Mouse (Mus musculus) spleen, postnatal 10 days (tissue): ENCODE measurements around the gene Glrx.
A peak's percentile ranks its signal among the peaks of the same experiment; 100 is the strongest.
"Not testable (repeated sequence)": the region's sequence is repeated elsewhere in the genome, so short reads cannot be mapped to it uniquely, and the experiment has no call there.

ENCODE experiments used
- DNase-seq, 2 experiments: peaks; one replicate each; pipeline ENCODE4 v3.0.0; 2021 to 2022; ENCODE audit warnings: low spot score in 2 of 2

The Glrx gene

GRCm38 (mm10) chr13:75839719-75840481, at the start of gene Glrx:
Gene Glrx (plus strand): TSS chr13:75839868.
- peak; percentile 61 to 62 for DNase-seq

DNA sequence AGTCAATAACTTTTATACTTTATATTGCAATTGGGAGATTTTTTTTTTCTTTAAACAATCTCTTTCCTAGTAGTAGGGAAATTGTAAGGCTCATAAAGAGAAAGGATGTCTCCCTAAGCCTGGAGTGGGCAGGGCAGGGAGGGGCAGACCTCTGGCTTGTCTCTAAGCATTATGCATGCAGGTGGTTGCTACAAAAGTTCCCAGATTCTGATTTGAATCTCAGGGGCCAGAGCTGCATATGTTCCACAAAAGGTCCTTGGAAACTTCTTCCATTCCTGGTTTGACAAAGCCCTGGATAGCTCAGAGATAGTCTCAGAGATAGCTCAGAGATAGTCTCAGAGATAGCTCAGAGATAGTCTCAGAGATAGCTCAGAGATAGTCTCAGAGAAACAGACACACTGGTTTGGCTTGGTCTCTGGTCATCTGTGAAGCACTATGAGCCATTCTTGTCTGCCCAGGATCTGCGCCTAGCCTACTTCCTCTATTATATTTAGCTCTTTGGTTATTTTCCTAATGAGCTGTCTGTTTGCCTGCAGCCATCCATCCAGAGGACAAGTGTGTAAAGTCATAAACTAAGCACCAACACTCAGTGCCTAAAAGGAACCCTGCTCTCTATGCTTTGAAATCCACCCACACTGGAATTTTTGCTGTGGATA, 49.0 kb upstream of the Glrx start:
- DNase-seq = no peak

GRCm38 (mm10) chr13:75793863-75794629, 45.6 kb upstream of the Glrx start:
- DNase-seq = no peak

DNA sequence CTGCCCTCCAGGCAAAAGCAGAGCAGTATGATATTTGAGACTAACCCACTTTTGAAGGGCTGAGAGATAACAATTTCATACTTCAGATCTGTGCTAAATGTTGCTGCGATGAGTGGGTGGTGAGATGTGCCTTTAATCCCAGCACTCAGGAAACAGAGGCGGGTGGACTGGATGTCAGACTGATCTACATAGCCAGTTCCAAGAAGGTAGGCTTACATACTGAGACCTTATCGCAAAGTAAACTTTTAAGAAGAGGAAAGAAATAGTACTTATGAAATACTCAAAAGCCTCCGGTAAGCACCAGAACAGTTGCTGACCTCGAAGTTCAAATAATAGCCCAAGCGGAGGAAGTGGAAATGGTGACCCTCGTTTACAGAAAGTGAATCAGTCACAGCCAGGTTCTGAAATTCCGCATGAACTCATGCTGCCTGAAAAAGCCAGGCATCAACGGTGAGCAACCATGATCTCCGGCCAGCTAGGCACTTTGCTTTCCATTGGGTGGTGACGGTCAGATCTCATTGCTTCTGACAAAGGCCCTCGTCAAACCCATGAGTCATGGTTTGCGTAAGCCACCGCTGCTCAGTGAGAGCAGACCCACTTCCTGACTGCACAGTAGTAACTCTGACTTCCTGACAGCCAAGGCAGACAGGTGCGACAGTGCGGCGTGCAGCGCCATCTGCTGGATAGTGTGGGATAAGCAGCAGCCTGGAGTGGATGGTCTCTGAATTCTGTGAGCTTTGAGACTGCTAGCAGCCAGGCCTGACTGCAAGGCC, 42.1 kb upstream of the Glrx start:
- peak; percentile 92 for DNase-seq

DNA sequence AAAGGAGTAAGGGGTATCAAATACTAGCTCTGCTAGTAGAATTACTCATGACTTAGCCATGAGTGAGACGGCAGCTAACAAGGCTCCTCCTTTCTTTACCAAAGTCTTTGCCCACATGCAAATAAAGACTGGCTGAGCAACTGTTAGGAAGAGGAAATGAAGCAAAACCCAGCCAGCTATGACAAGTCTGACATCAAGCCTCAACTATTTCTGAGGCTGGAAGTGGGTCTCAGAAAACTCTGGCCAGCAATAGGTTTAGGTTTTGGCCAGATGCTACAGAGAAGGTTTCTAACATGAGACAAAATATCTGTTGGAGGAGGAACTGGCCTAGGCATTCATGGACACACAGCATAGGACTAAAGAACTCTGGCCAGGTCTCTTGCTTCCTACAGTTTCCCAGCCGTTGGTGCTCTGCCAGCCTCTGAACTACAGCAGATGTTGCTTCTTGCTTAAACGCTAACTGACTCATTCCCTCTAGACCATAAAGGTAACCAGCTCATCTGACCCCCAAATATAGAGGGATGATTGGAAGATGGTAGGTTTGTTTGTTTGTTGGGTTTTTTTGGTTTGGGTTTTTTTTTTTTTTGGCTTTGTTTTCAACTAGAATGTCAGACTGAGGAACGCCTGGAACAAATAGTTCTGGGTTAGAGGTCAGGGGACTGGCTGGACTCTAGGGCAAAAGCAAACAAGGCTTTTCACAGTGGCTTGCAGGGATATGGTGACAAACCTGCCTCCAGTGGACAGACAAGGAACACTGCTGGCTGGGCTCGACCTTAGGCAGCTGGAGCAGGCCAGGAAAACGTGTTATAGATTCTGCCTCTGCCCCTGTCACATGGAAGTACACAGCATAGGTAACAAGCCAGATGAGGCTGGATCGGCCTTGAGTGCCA, 41.0 kb upstream of the Glrx start:
- no peak for DNase-seq

DNA sequence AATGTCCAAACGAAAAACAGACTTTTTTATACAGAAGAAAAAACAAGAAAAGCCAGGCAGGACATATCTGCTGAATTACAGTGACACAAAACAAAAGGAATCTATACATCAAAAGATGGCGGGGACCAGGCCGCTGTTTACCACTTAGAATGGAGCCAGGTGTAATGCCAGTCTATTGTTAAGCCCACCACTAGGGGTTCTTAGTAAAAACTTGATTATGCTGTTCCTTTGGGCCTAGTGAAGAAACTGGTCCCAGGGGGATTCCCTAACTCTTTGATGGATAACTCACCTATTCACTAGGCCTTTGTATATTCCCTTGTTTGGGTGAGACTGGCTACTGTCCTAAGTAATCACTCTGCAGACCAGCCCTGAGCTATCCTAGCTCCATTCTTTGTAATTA, 40.2 kb upstream of the Glrx start:
- no peak for DNase-seq

- DNase-seq = no peak
These were observed 31.7 kb upstream of the Glrx start for GRCm38 (mm10) chr13:75807969-75808368.

DNA sequence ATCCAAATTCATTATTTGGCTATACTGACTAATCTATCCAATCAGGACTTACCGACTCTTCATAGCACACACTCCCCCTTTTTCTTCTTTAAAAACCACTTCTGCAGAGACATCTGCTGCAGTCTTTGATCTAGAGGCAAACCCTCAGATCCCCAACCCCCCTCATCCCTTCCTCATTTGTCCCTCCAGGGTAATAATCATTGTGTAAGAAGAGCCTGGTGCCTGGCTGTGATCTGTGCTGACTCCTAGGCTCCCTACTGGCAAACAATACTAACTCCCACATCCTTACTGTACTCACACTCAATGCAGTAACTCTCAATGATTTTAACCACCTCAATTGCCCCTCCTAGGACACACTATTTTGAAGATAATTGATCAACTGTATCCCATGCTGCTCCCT, 29.7 kb upstream of the Glrx start:
- no peak for DNase-seq

DNA sequence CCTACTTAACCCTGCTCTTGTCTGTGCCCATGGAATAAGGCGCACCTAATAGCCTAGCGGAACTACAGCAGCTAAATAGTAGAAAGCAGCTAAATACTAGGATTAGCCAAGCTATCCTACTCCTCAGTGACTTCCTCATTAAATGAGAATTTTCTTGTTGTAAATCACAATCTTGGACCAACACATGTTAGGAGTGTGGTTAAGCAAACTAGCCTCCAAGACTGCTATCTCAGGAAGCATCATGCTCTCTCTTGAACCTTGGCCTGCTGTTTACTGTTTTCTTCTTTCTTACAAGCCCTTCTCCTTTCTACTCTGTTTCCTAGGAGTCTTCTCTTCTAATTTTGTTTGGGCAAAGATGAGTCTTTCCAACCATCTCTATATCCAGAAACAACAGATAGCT, 22.5 kb upstream of the Glrx start:
- no peak for DNase-seq

DNA sequence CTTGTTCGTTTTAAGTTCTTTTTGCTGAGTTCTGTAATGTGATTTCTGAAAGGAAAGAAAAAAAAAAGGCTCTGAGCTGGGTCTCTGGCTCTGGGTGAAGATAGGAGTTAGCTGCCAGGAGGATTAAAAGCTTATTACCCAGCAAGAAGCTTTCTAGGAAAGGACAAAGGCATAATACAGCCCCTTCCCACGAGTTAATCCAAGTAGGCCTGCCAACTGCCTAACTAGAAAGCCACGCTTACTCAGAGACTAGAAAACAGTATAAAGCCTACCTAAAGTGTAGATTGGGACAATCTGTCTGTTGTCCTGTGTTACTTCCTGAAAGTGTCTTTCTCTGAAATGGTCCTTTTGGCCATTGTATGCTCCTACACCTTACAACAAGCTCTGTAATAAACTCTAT, 21.2 kb upstream of the Glrx start:
- no peak for DNase-seq

DNA sequence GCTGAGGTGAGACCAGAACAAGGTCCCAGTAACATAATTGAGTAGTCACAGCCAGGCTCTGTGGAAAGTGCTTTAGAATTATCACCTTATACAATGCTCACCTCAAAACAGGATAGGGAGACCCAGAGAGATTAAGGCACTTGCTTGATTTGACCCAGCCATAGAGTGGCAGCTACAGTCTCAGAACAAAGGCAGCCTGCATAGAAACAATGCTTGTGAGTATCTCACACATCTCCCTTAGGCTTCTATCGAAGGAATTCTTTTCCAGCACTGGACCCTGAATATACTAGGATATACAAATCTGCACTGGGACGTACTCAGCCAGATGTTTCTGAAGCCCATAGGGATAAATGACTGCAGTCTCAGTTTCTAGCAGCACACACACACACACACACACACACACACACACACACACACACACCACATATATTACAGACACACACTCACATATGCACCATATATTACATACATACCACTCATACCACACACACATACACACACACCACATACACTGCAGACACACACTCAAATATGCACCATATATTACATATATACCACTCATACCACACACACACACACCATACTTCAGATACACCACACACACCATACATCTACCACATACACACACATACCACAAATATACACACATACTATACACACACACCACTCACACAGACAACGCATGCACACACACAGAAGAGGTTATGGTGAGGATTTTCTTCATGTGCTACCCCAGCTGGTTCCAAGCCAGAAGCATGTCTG, 20.5 kb upstream of the Glrx start:
- no peak for DNase-seq

- DNase-seq = no peak
These were observed 19.8 kb upstream of the Glrx start for GRCm38 (mm10) chr13:75819898-75820297.

- DNase-seq = not testable (repeated sequence)
These were observed 17.3 kb upstream of the Glrx start for GRCm38 (mm10) chr13:75822366-75822765.

GRCm38 (mm10) chr13:75823201-75823600, 16.5 kb upstream of the Glrx start:
- no peak for DNase-seq

DNA sequence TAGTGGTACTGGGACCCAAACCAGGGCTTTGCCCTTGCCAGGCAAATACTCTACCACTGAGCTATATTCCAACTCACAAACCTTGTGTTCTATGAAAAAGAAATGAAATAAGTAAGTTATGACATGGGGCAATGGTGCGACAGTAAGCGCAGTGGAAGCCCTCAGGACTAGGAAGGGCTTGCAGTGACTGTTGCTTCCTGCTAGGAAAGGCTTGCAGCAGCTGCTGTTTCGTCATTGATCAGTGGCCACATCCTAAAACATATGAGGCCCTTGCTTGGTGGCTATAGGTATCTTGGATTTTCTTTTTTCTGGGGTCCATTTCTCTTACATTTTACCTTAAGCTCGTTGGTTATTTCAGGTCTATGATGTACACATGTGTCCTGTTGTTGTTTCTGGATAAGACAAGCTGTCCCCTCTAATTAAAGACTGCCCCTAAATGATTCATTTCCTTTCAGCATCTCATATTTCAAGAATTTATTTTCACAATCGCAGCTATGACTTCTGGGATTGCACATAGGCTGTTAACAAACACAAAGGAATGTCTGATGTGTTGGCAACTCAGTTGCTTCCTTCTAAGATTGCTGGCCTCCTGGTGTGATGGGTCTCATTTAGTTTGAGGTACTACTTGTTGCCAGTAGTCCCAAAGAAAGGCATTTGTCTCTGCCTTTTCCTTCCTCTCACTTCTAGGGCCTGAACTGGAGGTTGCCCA, 14.9 kb upstream of the Glrx start:
- no peak for DNase-seq

- DNase-seq = no peak
These were observed 14.3 kb upstream of the Glrx start for GRCm38 (mm10) chr13:75825388-75825787.

GRCm38 (mm10) chr13:75830708-75831107, 9.0 kb upstream of the Glrx start:
- no peak for DNase-seq

DNA sequence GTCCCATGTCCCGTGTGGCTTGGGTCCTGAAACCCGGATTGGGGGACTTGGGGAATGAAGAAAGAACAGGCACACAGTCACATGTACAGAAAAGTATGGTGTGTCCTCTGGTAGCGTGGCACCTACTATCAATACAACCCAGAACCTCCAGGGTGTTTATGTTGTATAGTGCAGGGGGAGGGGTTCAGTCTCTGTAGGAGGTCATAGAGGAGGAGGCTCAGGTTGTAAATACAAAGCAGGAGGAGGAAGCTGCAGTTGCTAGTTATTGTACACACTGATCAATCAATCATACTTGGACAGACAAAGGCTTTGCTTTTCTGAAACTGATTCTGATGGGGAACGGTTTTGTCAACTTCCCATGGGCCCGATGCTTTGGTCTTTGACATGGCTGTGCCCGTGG, 8.0 kb upstream of the Glrx start:
- no peak for DNase-seq

DNA sequence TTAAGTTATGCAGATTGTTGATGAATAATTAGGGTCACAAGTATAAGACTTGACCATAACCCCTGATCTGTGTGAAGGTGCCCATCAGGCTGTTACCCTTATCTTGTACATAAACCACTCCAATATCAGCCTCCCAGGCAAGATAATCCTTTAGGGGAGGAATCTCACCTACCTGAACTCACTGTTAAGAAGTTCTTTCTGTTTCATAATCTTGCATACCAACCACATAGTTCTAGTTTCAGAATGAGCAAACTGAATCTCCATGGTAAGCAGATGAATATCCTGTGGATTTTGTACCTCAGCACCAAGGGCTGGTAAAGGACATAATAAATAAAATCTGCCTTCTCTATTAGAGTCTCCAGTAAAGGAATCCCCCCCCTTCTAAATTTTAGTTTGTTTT, 7.0 kb upstream of the Glrx start:
- no peak for DNase-seq

DNA sequence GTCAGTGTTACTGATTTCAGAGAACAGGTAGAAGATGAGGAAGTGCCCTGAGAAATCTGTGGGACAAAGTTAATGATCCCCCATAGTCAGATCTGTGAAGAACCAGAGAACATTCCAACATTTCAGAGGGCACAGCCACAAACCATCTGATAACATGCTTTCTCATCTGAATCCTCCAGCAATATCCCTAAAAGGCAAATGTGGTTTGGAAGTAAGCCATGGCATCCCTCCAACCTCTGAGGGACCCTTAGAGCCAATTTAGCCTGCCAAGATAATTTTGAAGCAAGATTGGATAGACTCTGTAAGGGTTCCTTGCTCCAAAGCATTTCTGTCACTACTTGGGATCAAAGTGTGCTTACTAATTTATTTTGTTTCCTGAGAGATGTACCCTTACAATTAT, 6.2 kb upstream of the Glrx start:
- no peak for DNase-seq
